Mouse (Mus musculus) C2C12 (cell line): Measurements from ENCODE around the gene Ndc1. TPM values are rescaled to one million over a fixed set of nuclear protein-coding genes. Genes with fewer than 3 reads are reported as not detected.

Source experiments
- H3K27me3 ChIP-seq: one replicate; pipeline ENCODE4 v1.6.1; 2011; ENCODE audit not compliant: control insufficient read depth, insufficient read depth, insufficient read length
- H3K36me3 ChIP-seq: one replicate; pipeline ENCODE4 v1.6.1; 2011; ENCODE audit not compliant: control insufficient read depth, insufficient read depth
- H3K4me3 ChIP-seq: one replicate; pipeline ENCODE4 v1.5.1; 2011; ENCODE audit warnings: mild to moderate bottlenecking, control low read depth; ENCODE audit not compliant: poor library complexity, insufficient read depth, severe bottlenecking
- H3K79me2 ChIP-seq: one replicate; pipeline ENCODE4 v1.6.1; 2011; ENCODE audit not compliant: control insufficient read depth, insufficient read depth
- H3K79me3 ChIP-seq: one replicate; pipeline ENCODE4 v1.6.1; 2011; ENCODE audit warnings: low read depth, control low read depth
- H3ac ChIP-seq: one replicate; pipeline ENCODE3; 2011; ENCODE audit warnings: low read depth; ENCODE audit not compliant: control insufficient read depth, insufficient read length
- CEBPB ChIP-seq: IDR thresholded peaks from one replicate; pipeline ENCODE4 v1.6.1; 2011; ENCODE audit warnings: low read depth, mild to moderate bottlenecking, control low read depth, moderate library complexity
- CTCF ChIP-seq: IDR thresholded peaks from one replicate; pipeline ENCODE4 v1.5.1; 2011; ENCODE audit not compliant: control insufficient read depth, insufficient read depth, insufficient read length
- FOSL1 ChIP-seq: IDR thresholded peaks from one replicate; pipeline ENCODE4 v1.8.0; 2011; ENCODE audit warnings: mild to moderate bottlenecking, low read length; ENCODE audit not compliant: poor library complexity, insufficient read depth, severe bottlenecking
- MAX ChIP-seq: IDR thresholded peaks from one replicate; pipeline ENCODE4 v1.6.1; 2011; ENCODE audit warnings: mild to moderate bottlenecking, control low read depth
- MYOD1 ChIP-seq: IDR thresholded peaks from one replicate; pipeline ENCODE4 v1.6.1; 2011; ENCODE audit warnings: low read depth; ENCODE audit not compliant: control insufficient read depth, insufficient read length
- MYOG ChIP-seq: IDR thresholded peaks from one replicate; pipeline ENCODE4 v1.6.1; 2011; ENCODE audit not compliant: control insufficient read depth, insufficient read length; ENCODE audit errors: extremely low read depth
- USF1 ChIP-seq: IDR thresholded peaks from one replicate; pipeline ENCODE4 v1.6.1; 2011; ENCODE audit warnings: low read depth, mild to moderate bottlenecking, control low read depth, moderate library complexity
- polyA plus RNA-seq: library from polyadenylated mRNA; unstranded; fragments of >200 nt; fragmentation: generic; extraction: Trizol; gene quantifications from one replicate; pipeline ENCODE4 v1.2.1, GENCODE M21; 2012; ENCODE audit warnings: missing spikeins

The Ndc1 gene
- polyA plus RNA-seq, 1 experiment = 22.8 TPM

DNA sequence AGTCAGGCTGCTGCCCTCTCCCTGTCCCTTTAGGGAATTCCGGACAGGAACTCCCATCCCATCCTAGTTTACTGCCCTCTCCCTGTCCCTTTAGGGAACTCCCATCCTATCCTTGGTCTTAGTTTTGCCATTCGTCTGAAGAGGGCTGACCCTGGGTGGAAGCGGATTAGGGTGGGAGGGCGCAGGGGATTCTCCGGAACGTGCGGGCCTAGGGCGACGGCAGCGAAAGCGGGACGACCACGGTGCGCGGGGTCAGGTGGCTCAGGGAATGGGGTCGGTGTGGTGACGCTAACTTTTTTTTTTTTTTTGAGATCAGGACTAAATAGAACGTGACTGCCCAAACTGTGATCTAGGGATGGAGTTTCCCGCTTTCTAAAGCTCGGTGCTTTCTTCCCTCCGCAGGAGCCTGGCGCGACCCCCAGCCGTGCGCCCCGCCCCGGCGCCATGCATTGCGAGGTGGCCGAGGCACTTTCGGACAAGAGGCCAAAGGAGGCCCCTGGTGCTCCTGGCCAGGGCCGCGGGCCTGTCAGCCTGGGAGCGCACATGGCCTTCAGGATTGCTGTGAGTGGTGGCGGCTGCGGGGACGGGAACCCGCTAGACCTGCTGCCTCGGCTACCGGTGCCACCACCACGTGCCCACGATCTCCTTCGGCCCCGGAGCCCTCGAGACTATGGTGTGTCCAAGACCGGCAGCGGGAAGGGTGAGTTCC is 67.8 kb downstream of the Ndc1 start:
- no peaks in the 10 kb centered on the region for H3K79me2 ChIP-seq
- H3ac ChIP-seq = peak overlapping the region; percentile 18
- H3K36me3 ChIP-seq = no peaks in the 10 kb centered on the region
- H3K27me3 ChIP-seq = peaks cover 3% of the 10 kb centered on the region
- no peak overlapping the region for H3K4me3 ChIP-seq
- TF ChIP-seq MYOD1 (no peak), CTCF (no peak), MAX (no peak), FOSL1 (no peak), MYOG (no peak), USF1 (no peak), CEBPB (no peak)
- H3K79me3 ChIP-seq = no peaks in the 10 kb centered on the region

DNA sequence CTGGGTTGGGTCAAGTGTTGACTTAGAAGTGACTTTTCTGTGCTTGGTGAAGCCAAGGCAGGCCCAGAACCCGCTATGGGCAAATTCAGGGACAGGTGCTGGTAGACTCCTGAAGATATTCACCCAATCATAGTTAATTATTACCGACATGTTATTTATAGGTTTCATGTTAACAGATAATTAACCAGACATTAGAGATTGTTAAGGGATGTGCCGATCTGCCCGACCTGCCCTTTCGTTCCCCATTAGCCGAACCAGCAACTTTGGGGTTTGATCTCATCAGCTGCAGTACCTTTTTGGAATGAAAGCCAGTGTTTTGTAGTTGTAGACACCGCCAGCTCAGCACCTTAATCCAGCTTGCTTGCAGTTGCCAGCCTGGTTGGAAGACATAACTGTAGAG is 68.9 kb downstream of the Ndc1 start:
- H3K36me3 ChIP-seq = no peaks in the 10 kb centered on the region
- H3K79me2 ChIP-seq = no peaks in the 10 kb centered on the region
- H3K79me3 ChIP-seq = no peaks in the 10 kb centered on the region
- peaks cover 3% of the 10 kb centered on the region for H3K27me3 ChIP-seq
- TF ChIP-seq CEBPB (no peak), CTCF (no peak), USF1 (no peak), FOSL1 (no peak), MYOD1 (no peak)
- H3ac ChIP-seq = no peak overlapping the region
- H3K4me3 ChIP-seq = no peak overlapping the region

DNA sequence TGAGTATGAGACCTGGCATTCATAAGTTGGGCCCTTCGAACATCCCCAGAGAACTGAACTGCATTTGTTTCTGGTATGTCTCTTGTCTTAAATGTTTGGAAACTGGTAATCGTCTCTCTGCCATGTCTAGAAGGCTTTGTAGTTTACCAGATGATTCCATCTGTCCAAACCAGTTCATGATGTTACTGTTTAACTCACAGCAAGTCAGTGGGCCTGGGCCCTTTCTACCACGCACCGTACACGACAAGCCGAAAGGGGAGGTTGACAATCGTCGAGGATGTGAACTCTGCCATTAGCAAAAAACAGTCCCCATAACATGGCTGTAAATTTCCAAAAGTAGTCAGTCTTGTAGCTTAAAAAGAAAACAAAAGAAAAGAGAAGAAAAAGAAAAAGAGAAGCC is 71.2 kb downstream of the Ndc1 start:
- Histone ChIP-seq H3K79me2 (no peaks in the 10 kb centered on the region), H3K27me3 (peaks cover 3% of the 10 kb centered on the region), H3ac (no peak overlapping the region), H3K79me3 (no peaks in the 10 kb centered on the region), H3K4me3 (no peak overlapping the region), H3K36me3 (no peaks in the 10 kb centered on the region)
- TF ChIP-seq USF1 (no peak), MYOG (no peak), MAX (no peak), CEBPB (no peak), FOSL1 (no peak), CTCF (no peak), MYOD1 (no peak)

DNA sequence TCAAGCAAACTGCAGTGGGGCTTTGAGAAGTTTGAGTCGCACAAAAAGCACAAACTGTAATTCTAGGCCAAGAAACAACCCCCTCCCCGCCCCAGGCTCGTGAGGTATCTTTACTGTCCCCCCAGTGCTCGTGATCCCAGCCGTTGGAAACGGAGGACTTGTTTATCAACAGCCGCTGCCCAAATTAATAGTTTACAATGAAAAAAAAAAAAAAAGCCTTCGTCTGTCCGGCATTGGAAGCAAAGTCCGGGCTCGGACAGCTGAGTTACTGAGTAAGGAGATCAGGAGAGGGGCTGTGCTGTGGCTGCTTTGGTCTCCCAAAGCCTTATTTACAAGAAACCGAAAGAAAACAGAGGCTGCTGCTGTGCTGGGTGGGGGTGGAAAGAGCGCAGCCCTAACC is 72.7 kb downstream of the Ndc1 start:
- no peak overlapping the region for H3ac ChIP-seq
- no peaks in the 10 kb centered on the region for H3K36me3 ChIP-seq
- no peaks in the 10 kb centered on the region for H3K79me3 ChIP-seq
- H3K4me3 ChIP-seq = no peak overlapping the region
- TF ChIP-seq MYOD1 (no peak), CTCF (no peak), MYOG (no peak), CEBPB (no peak), FOSL1 (no peak), MAX (no peak), USF1 (no peak)
- peaks cover 6% of the 10 kb centered on the region for H3K27me3 ChIP-seq
- H3K79me2 ChIP-seq = no peaks in the 10 kb centered on the region

DNA sequence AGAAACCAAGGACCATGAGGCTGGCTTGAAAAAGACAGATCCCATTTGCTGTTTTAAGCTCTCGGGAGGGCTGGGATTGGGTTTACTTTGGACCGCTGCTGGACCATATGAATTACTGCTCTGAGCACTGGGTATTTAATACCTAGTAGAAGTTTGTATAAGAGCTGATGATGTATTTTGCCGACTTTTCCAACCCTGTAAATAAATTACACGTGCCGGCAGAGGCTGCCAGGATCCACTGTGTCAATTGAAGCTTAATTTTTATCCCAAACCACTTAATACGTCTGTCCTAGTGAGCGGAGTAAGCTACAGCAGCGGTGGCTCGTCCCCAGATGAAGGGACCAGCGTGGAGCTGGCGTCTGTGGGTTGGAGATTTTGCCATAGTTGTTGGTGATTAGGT is 74.7 kb downstream of the Ndc1 start:
- Histone ChIP-seq H3K79me2 (no peaks in the 10 kb centered on the region), H3K36me3 (no peaks in the 10 kb centered on the region), H3K27me3 (peaks cover 4% of the 10 kb centered on the region), H3ac (no peak overlapping the region), H3K79me3 (no peaks in the 10 kb centered on the region), H3K4me3 (no peak overlapping the region)
- TF ChIP-seq MYOG = no peak
- TF ChIP-seq FOSL1 = no peak
- no peak for TF ChIP-seq MYOD1
- no peak for TF ChIP-seq USF1
- no peak for TF ChIP-seq MAX
- TF ChIP-seq CTCF = no peak
- TF ChIP-seq CEBPB = no peak

DNA sequence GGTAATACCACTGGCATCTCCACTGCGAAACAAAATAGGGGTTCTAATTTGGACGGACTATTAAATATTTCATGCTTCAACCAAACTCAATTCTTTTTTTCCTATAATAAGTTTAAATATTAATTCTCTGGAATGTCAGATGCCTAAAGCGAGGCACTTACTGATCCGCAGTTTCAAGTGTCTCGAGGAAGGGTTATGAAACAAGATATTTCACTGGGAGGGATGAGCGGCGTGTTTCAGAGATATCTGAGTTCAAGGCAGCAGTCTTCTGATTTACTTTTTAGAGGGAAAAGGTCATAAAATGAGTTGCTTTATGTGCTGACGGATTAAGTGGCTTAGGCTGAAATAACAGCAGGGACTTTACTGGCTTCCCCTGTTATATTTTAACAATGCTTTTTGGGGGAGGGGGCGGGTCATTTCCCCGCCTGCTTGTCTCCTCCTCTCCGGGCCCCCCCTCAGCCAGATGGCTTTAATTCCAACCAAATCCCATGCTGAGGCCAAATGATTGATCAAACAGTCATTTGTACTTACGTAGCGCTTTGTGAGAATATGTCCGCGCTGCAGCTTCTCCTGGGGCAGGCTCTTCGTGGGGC is 75.4 kb downstream of the Ndc1 start:
- no peak overlapping the region for H3K4me3 ChIP-seq
- H3ac ChIP-seq = no peak overlapping the region

More for the DNA sequence above, 75.4 kb downstream of the Ndc1 start:
- Histone ChIP-seq H3K27me3 (peaks cover 4% of the 10 kb centered on the region), H3K79me3 (no peaks in the 10 kb centered on the region), H3K79me2 (no peaks in the 10 kb centered on the region), H3K36me3 (no peaks in the 10 kb centered on the region)
- TF ChIP-seq MYOD1 (no peak), CTCF (no peak), USF1 (no peak), MYOG (no peak), CEBPB (no peak), FOSL1 (no peak), MAX (no peak)
